ENCODE assay signal across 8 mouse cellular contexts in genomic region chr3:88142916-88143771, GRCm38 (mm10). TPM values are rescaled to one million over a fixed set of nuclear protein-coding genes. Genes with fewer than 3 reads are reported as not detected.
DNase-seq lines count a peak whose midpoint lies in the region; ATAC-seq and TF ChIP-seq lines count a peak whose summit lies in the region.

No protein-coding gene starts in this region.

- peaks cover 4% of the 10 kb centered on the region; the same call in 1 of the 2 replicates for H3K36me3 ChIP-seq in forebrain, postnatal 0 days (ENCODE audit: insufficient read depth)
- H3K36me3 ChIP-seq in hindbrain, embryonic 12.5 days: no peaks in the 10 kb centered on the region
- no peaks in the 10 kb centered on the region for H3K36me3 ChIP-seq in limb, embryonic 11.5 days (ENCODE audit: control insufficient read depth, insufficient read depth, low read length)
- no peaks in the 10 kb centered on the region for H3K36me3 ChIP-seq in midbrain, embryonic 11.5 days (ENCODE audit: control insufficient read depth, insufficient read depth, low read length)

- no peak for ATAC-seq in forebrain, postnatal 0 days
- peak; percentile 21; the same call in 1 of the 2 replicates for ATAC-seq in hindbrain, embryonic 12.5 days (ENCODE audit: low FRiP score)
- ATAC-seq in limb, embryonic 11.5 days (ENCODE audit: insufficient number of reproducible peaks, low FRiP score, low TSS enrichment, low read depth): no peak
- ATAC-seq in midbrain, embryonic 11.5 days (ENCODE audit: low FRiP score): peak; percentile 10

- H3K9ac ChIP-seq in forebrain, postnatal 0 days: peak overlapping the region; percentile 72
- peak overlapping the region; percentile 91 for H3K9ac ChIP-seq in hindbrain, embryonic 12.5 days
- peak overlapping the region; percentile 88 for H3K9ac ChIP-seq in limb, embryonic 11.5 days (ENCODE audit: low read length)
- peak overlapping the region; percentile 87 for H3K9ac ChIP-seq in midbrain, embryonic 11.5 days (ENCODE audit: low read length)

- no peaks in the 10 kb centered on the region for H3K9me3 ChIP-seq in forebrain, postnatal 0 days (ENCODE audit: low read length)
- H3K9me3 ChIP-seq in hindbrain, embryonic 12.5 days (replicated peaks): no peaks in the 10 kb centered on the region
- H3K9me3 ChIP-seq in limb, embryonic 11.5 days (ENCODE audit: control insufficient read depth, low read length): no peaks in the 10 kb centered on the region
- H3K9me3 ChIP-seq in midbrain, embryonic 11.5 days (ENCODE audit: control insufficient read depth, low read length): no peaks in the 10 kb centered on the region

- H3K27me3 ChIP-seq in forebrain, postnatal 0 days (ENCODE audit: insufficient read depth, low read length): no peaks in the 10 kb centered on the region
- peaks cover 23% of the 10 kb centered on the region for H3K27me3 ChIP-seq in hindbrain, embryonic 12.5 days
- H3K27me3 ChIP-seq in limb, embryonic 11.5 days (ENCODE audit: control insufficient read depth, insufficient read depth, low read length): no peaks in the 10 kb centered on the region
- peaks cover 24% of the 10 kb centered on the region for H3K27me3 ChIP-seq in midbrain, embryonic 11.5 days (ENCODE audit: control insufficient read depth, insufficient read depth, low read length)

- DNase-seq in layer of hippocampus, postnatal 10 days (ENCODE audit: low spot score in 2 of 2): peak; percentile 60 to 67
- no peak for DNase-seq in layer of hippocampus, postnatal 14 days (ENCODE audit: low spot score in 2 of 2)
- DNase-seq in cerebellum, adult 18-20 months: peak; percentile 74
- DNase-seq in forebrain, postnatal 0 days: peak; percentile 46
- DNase-seq in limb, embryonic 11.5 days (ENCODE audit: low spot score): peak; percentile 53
- DNase-seq in midbrain, embryonic 11.5 days (ENCODE audit: low spot score, missing footprints): peak; percentile 93
- peak; percentile 54 to 62 for DNase-seq in spleen, postnatal 36 days (ENCODE audit: low spot score in 2 of 2)

- no peak for TF ChIP-seq CTCF in forebrain, postnatal 0 days (IDR thresholded peaks at IDR 0.05; ENCODE audit: low read depth)

- WGBS in forebrain, postnatal 0 days: 2% methylated on average over 27 of the region's 33 CpGs
- WGBS in hindbrain, embryonic 12.5 days: under 1% methylated on average over 30 of the region's 33 CpGs
- WGBS in limb, embryonic 11.5 days: under 1% methylated on average over 33 of the region's 33 CpGs
- 2% methylated on average over 33 of the region's 33 CpGs for WGBS in midbrain, embryonic 11.5 days

- peak overlapping the region; percentile 57 for H3K4me3 ChIP-seq in forebrain, postnatal 0 days (ENCODE audit: low read depth, low read length)
- H3K4me3 ChIP-seq in hindbrain, embryonic 12.5 days: peak overlapping the region; percentile 96
- peak overlapping the region; percentile 92 for H3K4me3 ChIP-seq in limb, embryonic 11.5 days (ENCODE audit: low read depth, low read length)
- peak overlapping the region; percentile 77 for H3K4me3 ChIP-seq in midbrain, embryonic 11.5 days (ENCODE audit: low read depth, low read length)

- peak overlapping the region; percentile 94 for H3K27ac ChIP-seq in forebrain, postnatal 0 days (ENCODE audit: low read depth, low read length)
- H3K27ac ChIP-seq in hindbrain, embryonic 12.5 days: peak overlapping the region; percentile 98
- H3K27ac ChIP-seq in limb, embryonic 11.5 days (replicated peaks; ENCODE audit: low read depth, low read length): peak overlapping the region; percentile 94
- H3K27ac ChIP-seq in midbrain, embryonic 11.5 days (ENCODE audit: low read depth, low read length): peak overlapping the region; percentile 82

- H3K4me2 ChIP-seq in forebrain, postnatal 0 days (ENCODE audit: low read depth): peak overlapping the region; percentile 93
- peak overlapping the region; percentile 93 for H3K4me2 ChIP-seq in hindbrain, embryonic 12.5 days (replicated peaks)
- peak overlapping the region; percentile 73 for H3K4me2 ChIP-seq in limb, embryonic 11.5 days (ENCODE audit: low read depth, severe bottlenecking)
- peak overlapping the region; percentile 92 for H3K4me2 ChIP-seq in midbrain, embryonic 11.5 days

- peaks cover 35% of the 10 kb centered on the region for H3K4me1 ChIP-seq in forebrain, postnatal 0 days (ENCODE audit: insufficient read depth)
- H3K4me1 ChIP-seq in hindbrain, embryonic 12.5 days: peaks cover 70% of the 10 kb centered on the region
- peaks cover 60% of the 10 kb centered on the region for H3K4me1 ChIP-seq in limb, embryonic 11.5 days (ENCODE audit: control insufficient read depth, insufficient read depth, low read length)
- peaks cover 51% of the 10 kb centered on the region for H3K4me1 ChIP-seq in midbrain, embryonic 11.5 days (ENCODE audit: control insufficient read depth, insufficient read depth, low read length)

RNA-seq across cellular contexts. Expression of gene Mef2d, which starts 1.0 kb away (rescaled TPM):
- total RNA-seq in layer of hippocampus, postnatal 10 days (2021): 100 to 1,000 TPM; 125 to 126 TPM
- 100 to 1,000 TPM; 146 to 156 TPM for total RNA-seq in layer of hippocampus, postnatal 14 days (2021)
- total RNA-seq in forebrain, postnatal 0 days (2014; rRNA removed): 45.0 and 53.0 TPM in 2 replicates
- 30.9 and 34.0 TPM in 2 replicates for polyA plus RNA-seq in forebrain, postnatal 0 days (2015; fragmentation: Nextera tagmentation; extraction: Ambion mirVana)
- polyA plus RNA-seq in hindbrain, embryonic 12.5 days (2016; fragmentation: Nextera tagmentation; extraction: Ambion mirVana): 17.7 and 20.7 TPM in 2 replicates
- polyA plus RNA-seq in limb, embryonic 11.5 days (2014; fragmentation: Nextera tagmentation; extraction: Ambion mirVana): 12.6 and 14.3 TPM in 2 replicates
- polyA plus RNA-seq in midbrain, embryonic 11.5 days (2014; fragmentation: Nextera tagmentation; extraction: Ambion mirVana): 9.0 and 10.9 TPM in 2 replicates

Comparison
In these comparisons a context has a peak if more than half of its experiments do, and no peak if none do; other contexts are left out.
1. DNase-seq: peak in layer of hippocampus, postnatal 10 days (2 of 2), cerebellum, adult 18-20 months (2 of 2), forebrain, postnatal 0 days (single experiment), limb, embryonic 11.5 days (single experiment), midbrain, embryonic 11.5 days (single experiment) and spleen, postnatal 36 days (2 of 2); none in layer of hippocampus, postnatal 14 days (0 of 2).
2. ATAC-seq: peak in hindbrain, embryonic 12.5 days (single experiment) and midbrain, embryonic 11.5 days (single experiment); none in forebrain, postnatal 0 days (single experiment) and limb, embryonic 11.5 days (single experiment).
3. Peak in every context shown above with its lines, with median percentiles within 50 percentile points of each other: H3K27ac ChIP-seq, H3K4me2 ChIP-seq, H3K4me3 ChIP-seq and H3K9ac ChIP-seq.